Mouse (Mus musculus): ENCODE data around the gene Cdkn2aip. TPM values are rescaled to one million over a fixed set of nuclear protein-coding genes. Genes with fewer than 3 reads are reported as not detected.

Cdkn2aip gene
- polyA plus RNA-seq (2021; fragmentation: Nextera tagmentation): 10.8 and 10.9 TPM in 2 replicates
- long read RNA-seq, experiment 1, transcript Cdkn2aip-202 (3 exons, 3,393 nt): minor isoform, 43 of 97 reads
- long read RNA-seq, experiment 1, transcript Cdkn2aip-201 (3 exons, 3,464 nt): major isoform, 50 of 97 reads
- long read RNA-seq, experiment 1, partial matches to known transcripts: 0 of 97 reads
- long read RNA-seq, experiment 1, other reads (novel, unspliced or antisense): 4 of 97 reads
- long read RNA-seq, experiment 2, transcript Cdkn2aip-202 (3 exons, 3,393 nt): major isoform, 8 of 29 reads
- long read RNA-seq, experiment 2, transcript Cdkn2aip-201 (3 exons, 3,464 nt): minor isoform, 7 of 29 reads
- long read RNA-seq, experiment 2, partial matches to known transcripts: 0 of 29 reads
- long read RNA-seq, experiment 2, other reads (novel, unspliced or antisense): 14 of 29 reads

GRCm38 (mm10) chr8:47713761-47714745 lies at the start of gene Cdkn2aip:
TSS of gene Cdkn2aip (minus strand) at chr8:47713932.

DNA sequence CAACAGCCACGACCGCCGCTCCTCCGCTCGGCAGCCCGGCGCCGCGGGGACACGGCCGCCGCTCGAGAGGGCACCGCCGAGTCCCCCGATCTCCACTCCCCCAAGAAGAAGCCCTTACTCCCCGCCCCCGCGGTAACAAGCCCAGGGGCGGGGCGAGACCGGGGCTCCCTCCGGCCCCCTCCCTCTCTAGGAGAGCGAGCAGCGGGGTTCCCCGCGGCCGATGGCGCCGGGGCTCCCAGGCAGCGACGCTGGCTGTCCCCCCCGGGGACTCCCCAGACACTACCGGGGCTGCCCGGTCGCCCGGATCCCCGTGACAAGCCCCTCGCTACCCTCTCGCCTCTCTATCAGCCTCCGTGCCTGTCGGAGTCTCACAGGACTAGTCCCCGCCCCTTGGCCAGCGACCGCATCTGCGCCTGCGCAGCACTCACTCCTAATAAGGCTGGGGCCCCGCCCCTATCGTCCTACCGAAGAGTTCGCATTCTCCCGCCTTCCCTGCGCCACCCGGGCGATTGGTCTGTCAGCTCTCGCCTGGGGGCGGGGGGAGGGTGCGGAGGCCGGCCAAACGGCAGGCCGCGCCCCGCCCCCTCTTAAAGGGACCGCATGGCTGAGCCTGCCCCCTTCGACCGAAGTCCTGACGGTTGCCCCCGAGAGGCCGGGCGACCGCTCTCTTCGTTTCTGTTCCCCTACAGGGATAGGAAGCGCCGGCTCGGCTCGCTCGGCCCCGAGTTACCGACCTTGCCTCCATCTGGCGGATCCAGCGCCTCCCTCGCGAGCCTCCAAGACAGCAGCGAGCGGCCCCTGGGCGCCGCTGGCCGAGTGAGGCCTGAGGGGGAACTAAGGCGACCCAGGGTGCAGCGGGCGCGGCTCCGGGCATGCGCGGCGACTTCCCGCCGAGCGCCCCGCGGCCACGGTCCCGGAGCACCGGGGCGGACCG lies 38.7 kb downstream of the Cdkn2aip start, which contains the start of gene Ing2:
Gene Ing2 (minus strand): TSS at position 780 of the 934 bp plus-strand sequence.

Other genes starting within 250 kb of the Cdkn2aip start
- gene Trappc11, start 180.5 kb downstream of the Cdkn2aip start, polyA plus RNA-seq (2021; fragmentation: Nextera tagmentation): 17.9 and 20.6 TPM in 2 replicates
- gene Rwdd4a, start 180.3 kb downstream of the Cdkn2aip start, polyA plus RNA-seq (2021; fragmentation: Nextera tagmentation): 14.5 and 23.4 TPM in 2 replicates
- 10.5 and 17.8 TPM in 2 replicates for gene Ing2, start 38.4 kb downstream of the Cdkn2aip start, polyA plus RNA-seq (2021; fragmentation: Nextera tagmentation)
- gene Cldn24, start 108.2 kb upstream of the Cdkn2aip start, polyA plus RNA-seq (2021; fragmentation: Nextera tagmentation): not detected in 2 replicates
- gene Cldn22, start 110.5 kb upstream of the Cdkn2aip start, polyA plus RNA-seq (2021; fragmentation: Nextera tagmentation): 0.83 TPM in 1 of 2 replicates, not detected in the other

Measured in left cerebral cortex, adult 6 months (tissue).